Mouse (Mus musculus) liver, embryonic 13.5 days (tissue): ENCODE results near the gene Trappc11. TPM values are rescaled to one million over a fixed set of nuclear protein-coding genes. Genes with fewer than 3 reads are reported as not detected.

Experiments used
- ATAC-seq: fragments of 200-750 bp; cut with Nextera tagmentation; 2 replicates; pipeline ENCODE4 v1.8.0; 2017; ENCODE audit warnings: low read depth, mild to moderate bottlenecking, moderate number of reproducible peaks, moderate library complexity
- DNase-seq: peaks from one replicate; pipeline ENCODE4 v3.0.0; 2022
- H3K27ac ChIP-seq: fragments of 300-500 bp; sonication (generic); 2 replicates; pipeline ENCODE4 v1.5.1; 2015; ENCODE audit warnings: moderate library complexity, mild to moderate bottlenecking, inconsistent platforms
- H3K27me3 ChIP-seq: fragments of 300-500 bp; sonication (generic); 2 replicates; pipeline ENCODE4 v1.6.1; 2015; ENCODE audit warnings: mild to moderate bottlenecking, inconsistent platforms
- H3K36me3 ChIP-seq: fragments of 300-500 bp; sonication (generic); 2 replicates; pipeline ENCODE4 v1.6.1; 2015; ENCODE audit warnings: mild to moderate bottlenecking, inconsistent platforms
- H3K4me1 ChIP-seq: fragments of 300-500 bp; sonication (generic); replicated peaks from 2 replicates; pipeline ENCODE4 v1.6.1; 2015; ENCODE audit warnings: inconsistent platforms
- H3K4me2 ChIP-seq: fragments of 300-500 bp; sonication (generic); 2 replicates; pipeline ENCODE4 v1.6.1; 2015; ENCODE audit warnings: inconsistent platforms, mild to moderate bottlenecking, moderate library complexity
- H3K4me3 ChIP-seq: fragments of 300-500 bp; sonication (generic); replicated peaks from 2 replicates; pipeline ENCODE4 v1.5.1; 2015; ENCODE audit warnings: mild to moderate bottlenecking, inconsistent platforms
- H3K9ac ChIP-seq: fragments of 300-500 bp; sonication (generic); 2 replicates; pipeline ENCODE4 v1.6.1; 2015; ENCODE audit warnings: mild to moderate bottlenecking, inconsistent platforms
- H3K9me3 ChIP-seq: fragments of 300-500 bp; sonication (generic); replicated peaks from 2 replicates; pipeline ENCODE4 v1.6.1; 2016; ENCODE audit warnings: inconsistent platforms
- WGBS: fragments of 180-500 bp; shearing (Covaris S2); methylation state at CpG from one replicate; pipeline ENCODE4 v1.1.7; 2015; ENCODE audit not compliant: insufficient replicate concordance; 5-methylcytosine and 5-hydroxymethylcytosine counted together
- polyA plus RNA-seq: library from polyadenylated mRNA; unstranded; fragments of >200 nt; fragmentation: Nextera tagmentation; extraction: Ambion mirVana; gene quantifications from 2 replicates; pipeline ENCODE4 v1.2.1, GENCODE M21; 2015

Gene Trappc11
- polyA plus RNA-seq, 1 experiment from 2014 or later, result 14.3 TPM

DNA sequence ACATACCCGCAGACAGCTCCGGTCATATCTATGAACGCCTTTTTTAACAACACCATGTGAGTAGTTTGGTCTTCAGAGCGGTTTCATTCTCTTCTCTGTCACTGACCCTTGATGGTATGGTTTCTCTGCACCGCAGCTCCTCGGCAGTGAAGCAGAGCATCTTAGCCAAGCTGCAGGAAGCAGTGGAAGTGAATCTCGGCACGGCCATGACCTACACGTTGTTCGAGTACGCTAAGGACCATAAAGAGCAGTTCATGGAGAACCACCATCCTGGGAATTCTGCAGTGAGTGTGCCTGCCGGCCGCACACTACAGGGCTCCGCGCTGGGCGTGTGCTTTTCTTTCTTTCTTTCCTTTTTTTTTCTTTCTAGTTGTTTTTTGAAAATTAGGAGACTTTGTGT is 9.5 kb upstream of the Trappc11 start:
- DNase-seq, result no peak
- Histone ChIP-seq H3K4me1 (no peaks in the 10 kb centered on the region), H3K36me3 (peaks cover 62% of the 10 kb centered on the region), H3K4me3 (no peak overlapping the region), H3K27ac (no peak overlapping the region), H3K4me2 (no peak overlapping the region), H3K27me3 (no peaks in the 10 kb centered on the region), H3K9ac (no peak overlapping the region), H3K9me3 (no peaks in the 10 kb centered on the region)
- 87% methylated on average over 16 of the region's 16 CpGs for WGBS
- ATAC-seq, result no peak

DNA sequence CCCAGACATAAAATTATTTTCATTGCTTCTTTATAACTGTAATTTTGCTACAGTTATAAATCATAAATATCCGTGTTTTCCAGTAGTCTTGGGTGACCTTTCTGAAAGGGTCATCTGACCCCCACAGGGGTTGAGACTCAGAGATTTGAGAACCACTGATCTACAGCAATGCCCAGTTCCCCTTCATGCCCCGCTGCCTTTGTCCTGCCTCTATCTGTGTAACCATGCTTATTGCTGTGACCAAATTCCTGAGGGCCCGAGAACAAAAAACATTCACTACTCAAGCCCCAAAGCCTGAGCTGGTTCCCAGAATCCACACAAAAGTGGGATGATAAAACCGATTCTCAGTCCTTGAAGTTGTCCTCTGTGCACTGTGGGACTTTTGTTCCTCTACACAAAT is 5.1 kb upstream of the Trappc11 start:
- H3K4me2 ChIP-seq, result no peak overlapping the region
- H3K27me3 ChIP-seq, result no peaks in the 10 kb centered on the region
- WGBS, result 77% methylated on average over 4 of the region's 4 CpGs
- ATAC-seq (no peak), DNase-seq (no peak)
- peaks cover 15% of the 10 kb centered on the region for H3K4me1 ChIP-seq
- H3K27ac ChIP-seq, result no peak overlapping the region
- H3K9me3 ChIP-seq, result no peaks in the 10 kb centered on the region
- H3K4me3 ChIP-seq, result no peak overlapping the region
- peaks cover 29% of the 10 kb centered on the region for H3K36me3 ChIP-seq
- no peak overlapping the region for H3K9ac ChIP-seq

DNA sequence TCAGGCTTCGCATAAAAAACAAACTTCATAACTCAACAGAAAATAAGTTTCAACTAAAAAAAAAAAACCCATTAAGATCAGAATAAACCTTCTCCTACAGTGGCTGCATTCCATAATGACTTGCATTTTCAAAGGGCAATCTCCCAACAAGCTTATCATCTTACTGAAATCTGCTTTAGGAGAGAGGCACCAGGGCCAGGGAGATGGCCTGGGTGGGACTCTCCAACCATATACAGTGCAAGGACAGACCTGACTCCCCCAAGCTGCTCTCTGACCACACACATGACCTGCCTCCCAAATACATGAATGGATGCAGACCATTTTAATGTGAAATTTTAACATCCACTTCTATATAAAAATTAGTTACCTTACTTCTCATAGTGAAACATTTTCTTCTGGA is 5.2 kb downstream of the Trappc11 start:
- Histone ChIP-seq H3K27me3 (no peaks in the 10 kb centered on the region), H3K4me3 (no peak overlapping the region), H3K9ac (no peak overlapping the region), H3K9me3 (no peaks in the 10 kb centered on the region), H3K36me3 (peaks cover 52% of the 10 kb centered on the region), H3K4me1 (peaks cover 24% of the 10 kb centered on the region), H3K4me2 (no peak overlapping the region), H3K27ac (no peak overlapping the region)
- ATAC-seq (peak; percentile 57; the same call in 1 of the 2 replicates), DNase-seq (no peak)
- WGBS, result 76% methylated on average over 1 of the region's 1 CpGs

DNA sequence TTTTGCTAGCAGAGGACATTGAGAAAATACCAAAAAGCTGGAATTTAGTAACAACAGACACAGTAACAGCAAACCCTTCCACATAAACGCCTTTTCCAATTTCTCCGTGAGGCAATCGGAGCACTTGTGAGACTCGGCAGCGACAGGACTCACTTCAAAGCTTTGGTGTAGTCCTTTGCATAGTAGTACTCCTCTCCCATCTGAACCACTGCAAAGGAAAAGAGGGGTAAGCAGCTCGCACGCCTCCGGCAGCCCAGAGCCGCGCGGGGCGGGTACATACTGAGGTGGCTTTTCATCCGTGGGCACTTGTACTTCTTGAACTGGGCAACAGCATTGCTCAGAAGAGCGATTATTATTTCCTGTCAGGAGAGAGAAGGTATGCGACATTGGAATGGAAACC is 19.7 kb downstream of the Trappc11 start:
- Histone ChIP-seq H3K4me2 (no peak overlapping the region), H3K4me3 (no peak overlapping the region), H3K9me3 (no peaks in the 10 kb centered on the region), H3K9ac (no peak overlapping the region), H3K4me1 (peaks cover 7% of the 10 kb centered on the region), H3K27me3 (no peaks in the 10 kb centered on the region), H3K27ac (no peak overlapping the region), H3K36me3 (peaks cover 73% of the 10 kb centered on the region)
- WGBS, result 89% methylated on average over 15 of the region's 15 CpGs
- ATAC-seq (no peak), DNase-seq (no peak)

DNA sequence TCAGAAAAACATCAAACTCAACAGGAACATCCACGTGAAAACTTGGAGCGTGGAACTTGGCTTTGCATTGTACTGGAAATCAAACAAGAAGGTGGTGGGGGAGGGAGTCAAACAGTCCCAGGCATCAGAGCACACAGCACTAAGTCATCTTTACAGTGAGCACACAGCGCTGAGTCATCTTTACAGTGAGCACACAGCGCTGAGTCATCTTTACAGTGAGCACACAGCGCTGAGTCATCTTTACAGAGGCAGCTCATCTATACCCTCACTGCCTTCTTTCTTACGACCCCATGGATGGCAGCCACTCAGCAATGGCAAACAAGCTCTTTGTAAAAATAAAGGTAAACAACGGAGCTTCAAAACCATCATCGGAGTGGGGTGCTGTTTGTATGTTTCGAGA is 22.3 kb downstream of the Trappc11 start:
- Histone ChIP-seq H3K4me1 (peaks cover 7% of the 10 kb centered on the region), H3K27ac (no peak overlapping the region), H3K27me3 (no peaks in the 10 kb centered on the region), H3K4me3 (no peak overlapping the region), H3K9ac (no peak overlapping the region), H3K36me3 (peaks cover 70% of the 10 kb centered on the region), H3K4me2 (no peak overlapping the region), H3K9me3 (no peaks in the 10 kb centered on the region)
- peak; percentile 93 for ATAC-seq
- DNase-seq, result peak; percentile 34
- WGBS, result 85% methylated on average over 9 of the region's 9 CpGs

DNA sequence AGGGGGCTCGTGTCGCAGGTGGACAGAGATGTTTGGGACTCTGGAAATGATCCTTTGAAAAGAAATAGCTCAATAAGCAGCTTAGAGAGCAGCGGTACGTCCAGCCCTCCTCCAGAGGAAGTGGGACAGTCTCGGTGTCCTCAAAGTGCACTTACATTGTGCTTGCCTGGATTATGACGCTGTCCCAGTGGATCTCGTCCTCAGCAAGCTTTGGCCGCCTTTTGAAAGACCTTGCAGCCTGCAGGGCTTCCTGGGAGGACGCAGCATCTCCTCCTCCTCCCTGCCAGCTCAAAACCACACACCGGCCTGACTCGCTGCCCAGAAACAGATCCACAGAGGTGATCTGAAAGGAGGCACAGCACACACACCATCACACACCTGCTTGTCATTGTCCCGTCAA is 27.8 kb downstream of the Trappc11 start:
- Histone ChIP-seq H3K27me3 (no peaks in the 10 kb centered on the region), H3K4me1 (no peaks in the 10 kb centered on the region), H3K9ac (no peak overlapping the region), H3K9me3 (no peaks in the 10 kb centered on the region), H3K36me3 (peaks cover 81% of the 10 kb centered on the region), H3K4me3 (no peak overlapping the region), H3K4me2 (no peak overlapping the region), H3K27ac (no peak overlapping the region)
- ATAC-seq, result no peak
- DNase-seq, result no peak
- 84% methylated on average over 12 of the region's 12 CpGs for WGBS

DNA sequence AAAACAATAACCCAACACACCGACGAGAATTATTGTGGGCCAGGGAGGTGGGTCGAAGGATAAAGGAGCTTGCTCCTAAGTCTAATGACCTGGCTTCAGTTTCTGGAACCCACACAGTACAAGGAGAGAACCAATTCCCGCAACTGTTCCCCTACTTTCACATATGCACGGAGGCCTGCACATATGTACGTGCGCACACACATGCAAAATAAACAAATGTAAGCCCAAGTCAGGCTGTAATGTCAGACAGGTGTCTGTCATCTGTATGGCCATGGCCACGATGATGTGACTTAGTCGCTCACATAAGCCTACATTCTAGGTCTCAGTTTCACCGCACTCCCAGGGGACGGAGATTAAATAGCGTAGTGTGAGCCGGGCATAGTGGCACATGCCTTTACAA is 30.7 kb downstream of the Trappc11 start:
- ATAC-seq (no peak), DNase-seq (no peak)
- Histone ChIP-seq H3K4me3 (no peak overlapping the region), H3K9ac (no peak overlapping the region), H3K4me1 (no peaks in the 10 kb centered on the region), H3K36me3 (peaks cover 83% of the 10 kb centered on the region), H3K27ac (no peak overlapping the region), H3K4me2 (no peak overlapping the region), H3K9me3 (no peaks in the 10 kb centered on the region), H3K27me3 (no peaks in the 10 kb centered on the region)
- WGBS, result 91% methylated on average over 13 of the region's 13 CpGs

DNA sequence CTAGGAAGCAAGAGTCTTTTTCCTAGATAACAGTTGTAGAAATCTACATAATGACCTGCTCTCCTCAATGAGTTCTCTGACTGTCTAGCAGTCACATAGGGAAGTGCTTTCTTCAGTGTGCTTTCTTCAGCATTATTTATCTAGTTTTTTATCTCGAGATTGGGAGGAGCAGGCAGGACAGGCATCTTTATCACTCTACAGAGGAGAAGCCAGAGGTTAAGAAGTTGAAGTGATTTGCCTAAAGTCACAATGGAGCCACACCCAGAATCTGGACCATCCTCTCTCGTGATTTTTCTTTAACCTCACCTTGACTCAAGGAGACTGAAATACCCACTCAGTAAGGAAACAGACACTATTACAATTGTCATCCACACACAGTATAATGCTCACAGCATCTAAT is 31.3 kb downstream of the Trappc11 start:
- Histone ChIP-seq H3K4me1 (no peaks in the 10 kb centered on the region), H3K36me3 (peaks cover 81% of the 10 kb centered on the region)
- 51% methylated on average over 2 of the region's 2 CpGs for WGBS

DNA sequence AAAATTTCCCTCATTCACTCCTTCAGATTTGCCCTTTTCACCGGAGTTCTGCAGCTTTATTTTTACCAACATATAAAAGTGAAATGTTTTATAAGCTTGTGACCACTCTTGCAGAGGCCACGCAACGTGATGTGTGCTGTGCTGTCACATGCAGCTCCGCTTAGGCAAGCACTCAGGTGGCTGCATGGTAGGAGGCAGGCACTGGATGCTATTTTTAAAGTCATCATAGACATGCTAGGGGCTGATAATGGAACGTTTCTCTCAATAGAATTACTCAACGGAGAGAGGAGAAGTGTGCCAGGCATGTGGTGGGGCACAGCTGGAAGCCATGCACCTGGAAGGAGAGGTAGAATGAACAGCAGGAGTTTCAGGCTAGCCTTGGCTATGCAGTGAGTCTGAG is 37.8 kb downstream of the Trappc11 start:
- Histone ChIP-seq H3K4me1 (peaks cover 3% of the 10 kb centered on the region; the same call in 1 of the 2 replicates), H3K9me3 (no peaks in the 10 kb centered on the region), H3K4me3 (no peak overlapping the region), H3K4me2 (no peak overlapping the region), H3K36me3 (peaks cover 73% of the 10 kb centered on the region), H3K27ac (peak overlapping the region; percentile 43; the same call in 1 of the 2 replicates), H3K27me3 (no peaks in the 10 kb centered on the region), H3K9ac (no peak overlapping the region)
- DNase-seq (no peak), ATAC-seq (no peak)
- WGBS, result 73% methylated on average over 6 of the region's 6 CpGs

More for the DNA sequence above, 31.3 kb downstream of the Trappc11 start:
- no peak overlapping the region for H3K9ac ChIP-seq
- H3K4me2 ChIP-seq, result no peak overlapping the region
- ATAC-seq (no peak), DNase-seq (no peak)
- no peaks in the 10 kb centered on the region for H3K27me3 ChIP-seq
- H3K4me3 ChIP-seq, result no peak overlapping the region
- H3K27ac ChIP-seq, result no peak overlapping the region
- no peaks in the 10 kb centered on the region for H3K9me3 ChIP-seq

DNA sequence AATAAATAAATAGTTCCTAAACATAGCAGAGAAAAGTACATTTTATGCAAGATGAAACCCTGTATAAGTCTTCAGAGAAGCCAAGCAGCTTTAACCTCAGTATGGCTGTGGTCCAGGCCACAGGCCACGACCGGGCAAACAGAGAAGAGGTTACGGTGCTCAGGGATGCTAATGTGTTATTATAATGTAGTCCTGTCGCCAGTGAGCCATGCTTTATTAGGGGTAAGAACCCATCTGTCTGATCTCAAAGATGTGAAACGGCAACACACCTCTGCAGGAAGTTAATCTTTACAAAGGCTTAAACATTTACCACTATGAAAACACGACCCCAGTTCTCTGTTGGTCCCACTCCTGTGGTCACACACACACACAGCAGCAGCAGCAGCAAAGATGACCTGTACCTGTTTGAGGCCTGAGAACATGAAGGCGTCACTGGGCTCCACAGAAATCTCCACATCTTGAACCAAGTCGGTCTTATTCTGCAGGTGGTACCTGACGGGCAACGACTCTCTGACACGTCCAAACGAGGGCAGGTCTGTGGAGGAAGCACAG is 38.6 kb downstream of the Trappc11 start:
- peaks cover 71% of the 10 kb centered on the region for H3K36me3 ChIP-seq
- H3K27me3 ChIP-seq, result no peaks in the 10 kb centered on the region
- WGBS, result 72% methylated on average over 12 of the region's 12 CpGs
- H3K27ac ChIP-seq, result peak overlapping the region; percentile 43; the same call in 1 of the 2 replicates
- DNase-seq (no peak), ATAC-seq (peak; percentile 75)
- no peak overlapping the region for H3K9ac ChIP-seq
- H3K4me1 ChIP-seq, result peaks cover 3% of the 10 kb centered on the region; the same call in 1 of the 2 replicates
- H3K4me3 ChIP-seq, result no peak overlapping the region
- no peaks in the 10 kb centered on the region for H3K9me3 ChIP-seq
- H3K4me2 ChIP-seq, result no peak overlapping the region

DNA sequence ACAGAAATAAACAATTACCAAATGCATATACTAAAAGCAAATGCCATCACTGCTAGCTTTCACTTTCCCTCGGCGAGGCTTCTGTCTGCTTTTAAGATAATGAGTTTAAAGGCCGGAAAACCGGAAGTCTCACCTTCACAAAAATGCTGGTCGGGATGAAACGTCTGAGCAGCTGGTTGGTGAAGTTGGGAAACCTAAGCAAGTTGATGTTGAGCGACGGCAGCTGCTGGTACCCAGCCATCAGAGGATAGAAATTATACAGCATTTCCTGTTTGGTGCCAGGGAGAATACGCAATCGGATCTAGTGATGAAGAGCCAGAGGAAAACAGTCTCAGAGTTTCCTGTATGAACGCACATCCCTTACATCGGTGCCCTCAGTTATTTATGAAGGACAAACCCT is 40.2 kb downstream of the Trappc11 start:
- Histone ChIP-seq H3K27me3 (no peaks in the 10 kb centered on the region), H3K4me3 (no peak overlapping the region), H3K4me1 (peaks cover 3% of the 10 kb centered on the region; the same call in 1 of the 2 replicates), H3K27ac (no peak overlapping the region), H3K9me3 (no peaks in the 10 kb centered on the region), H3K9ac (no peak overlapping the region), H3K4me2 (no peak overlapping the region), H3K36me3 (peaks cover 62% of the 10 kb centered on the region)
- ATAC-seq (no peak), DNase-seq (no peak)
- WGBS, result 85% methylated on average over 12 of the region's 12 CpGs

DNA sequence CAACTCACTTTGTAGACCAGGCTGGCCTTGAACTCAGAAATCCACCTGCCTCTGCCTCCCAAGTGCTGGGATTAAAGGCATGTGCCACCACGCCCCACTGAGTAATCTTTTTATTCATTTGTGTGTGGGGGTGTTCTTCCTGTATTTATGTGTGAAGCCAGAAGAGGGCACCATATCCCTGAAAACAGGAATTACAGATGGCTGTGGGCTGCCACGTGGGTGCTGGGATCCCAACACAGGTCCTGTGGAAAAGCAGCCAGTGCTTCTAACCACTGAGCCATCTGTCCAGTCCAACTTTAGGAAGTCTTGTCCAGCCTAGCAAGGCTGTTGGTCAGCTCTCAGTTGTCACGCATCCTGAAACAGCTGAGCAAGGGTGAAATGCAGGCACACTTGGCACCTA is 46.0 kb downstream of the Trappc11 start:
- WGBS, result 76% methylated on average over 3 of the region's 3 CpGs
- no peaks in the 10 kb centered on the region for H3K9me3 ChIP-seq
- no peak overlapping the region for H3K9ac ChIP-seq
- no peak for ATAC-seq
- H3K27ac ChIP-seq, result no peak overlapping the region
- no peak for DNase-seq
- H3K4me2 ChIP-seq, result no peak overlapping the region
- H3K36me3 ChIP-seq, result peaks cover 27% of the 10 kb centered on the region
- H3K4me3 ChIP-seq, result no peak overlapping the region
- H3K27me3 ChIP-seq, result no peaks in the 10 kb centered on the region
- H3K4me1 ChIP-seq, result no peaks in the 10 kb centered on the region
